Mouse (Mus musculus): ENCODE measurements at regions not wholly inside any gene's neighbourhood (a gene's known extent, or its start where the extent isn't known, plus 50 kb on each side); places are given as distances from the start of the nearest gene placed in this dataset.

GRCm38 (mm10) chr10:111409497-111409896, 63.5 kb upstream of the Nap1l1 start:
- Histone ChIP-seq H3K27ac (replicated peaks; ENCODE audit: low read depth, low read length) (no peak overlapping the region), H3K4me3 (ENCODE audit: low read depth, low read length) (no peak overlapping the region), H3K36me3 (ENCODE audit: control insufficient read depth, insufficient read depth, low read length) (no peaks in the 10 kb centered on the region), H3K9ac (ENCODE audit: low read depth, low read length) (no peak overlapping the region), H3K9me3 (ENCODE audit: control insufficient read depth, low read length) (0 out of 2 replicates have a peak, but pooled peaks cover 3% of the 10 kb centered on the region), H3K4me1 (ENCODE audit: control insufficient read depth, insufficient read depth, low read length) (no peaks in the 10 kb centered on the region), H3K27me3 (replicated peaks; ENCODE audit: control insufficient read depth, insufficient read depth, low read length) (no peaks in the 10 kb centered on the region), H3K4me2 (ENCODE audit: low read depth, low read length) (no peak overlapping the region)
- no peak for DNase-seq (ENCODE audit: low spot score)
- ATAC-seq (ENCODE audit: low read depth) = no peak
- WGBS = 72% methylated on average over 5 of the region's 5 CpGs

- ATAC-seq (ENCODE audit: low read depth) (no peak), DNase-seq (ENCODE audit: low spot score) (no peak)
- Histone ChIP-seq H3K9ac (ENCODE audit: low read depth, low read length) (no peak overlapping the region), H3K4me2 (ENCODE audit: low read depth, low read length) (no peak overlapping the region), H3K27ac (replicated peaks; ENCODE audit: low read depth, low read length) (no peak overlapping the region), H3K36me3 (ENCODE audit: control insufficient read depth, insufficient read depth, low read length) (no peaks in the 10 kb centered on the region), H3K4me3 (ENCODE audit: low read depth, low read length) (no peak overlapping the region), H3K27me3 (replicated peaks; ENCODE audit: control insufficient read depth, insufficient read depth, low read length) (no peaks in the 10 kb centered on the region), H3K9me3 (ENCODE audit: control insufficient read depth, low read length) (no peaks in the 10 kb centered on the region), H3K4me1 (ENCODE audit: control insufficient read depth, insufficient read depth, low read length) (no peaks in the 10 kb centered on the region)
- 64% methylated on average over 3 of the region's 3 CpGs for WGBS
Measured at GRCm38 (mm10) chr10:111410121-111410520, 62.9 kb upstream of the Nap1l1 start.

- Histone ChIP-seq H3K27me3 (replicated peaks; ENCODE audit: control insufficient read depth, insufficient read depth, low read length) (no peaks in the 10 kb centered on the region), H3K9ac (ENCODE audit: low read depth, low read length) (no peak overlapping the region), H3K36me3 (ENCODE audit: control insufficient read depth, insufficient read depth, low read length) (no peaks in the 10 kb centered on the region), H3K27ac (replicated peaks; ENCODE audit: low read depth, low read length) (no peak overlapping the region), H3K4me3 (ENCODE audit: low read depth, low read length) (no peak overlapping the region), H3K4me1 (ENCODE audit: control insufficient read depth, insufficient read depth, low read length) (no peaks in the 10 kb centered on the region), H3K9me3 (ENCODE audit: control insufficient read depth, low read length) (no peaks in the 10 kb centered on the region), H3K4me2 (ENCODE audit: low read depth, low read length) (no peak overlapping the region)
- DNase-seq (ENCODE audit: low spot score) (no peak), ATAC-seq (ENCODE audit: low read depth) (no peak)
- 88% methylated on average over 9 of the region's 9 CpGs for WGBS
Measured at GRCm38 (mm10) chr10:111411533-111411932, 61.5 kb upstream of the Nap1l1 start.

GRCm38 (mm10) chr10:111416611-111417130, 56.4 kb upstream of the Nap1l1 start:
- ATAC-seq (ENCODE audit: low read depth) = no peak
- no peak overlapping the region for H3K4me2 ChIP-seq (ENCODE audit: low read depth, low read length)
- H3K9me3 ChIP-seq (ENCODE audit: control insufficient read depth, low read length) = no peaks in the 10 kb centered on the region
- no peak overlapping the region for H3K4me3 ChIP-seq (ENCODE audit: low read depth, low read length)
- H3K9ac ChIP-seq (ENCODE audit: low read depth, low read length) = no peak overlapping the region
- no peaks in the 10 kb centered on the region for H3K36me3 ChIP-seq (ENCODE audit: control insufficient read depth, insufficient read depth, low read length)
- no peak overlapping the region for H3K27ac ChIP-seq (replicated peaks; ENCODE audit: low read depth, low read length)
- H3K4me1 ChIP-seq (ENCODE audit: control insufficient read depth, insufficient read depth, low read length) = 0 out of 2 replicates have a peak, but pooled peaks cover 3% of the 10 kb centered on the region
- DNase-seq (ENCODE audit: low spot score) = no peak
- 84% methylated on average over 6 of the region's 6 CpGs for WGBS
- no peaks in the 10 kb centered on the region for H3K27me3 ChIP-seq (replicated peaks; ENCODE audit: control insufficient read depth, insufficient read depth, low read length)

- Histone ChIP-seq H3K36me3 (ENCODE audit: control insufficient read depth, insufficient read depth, low read length) (no peaks in the 10 kb centered on the region), H3K4me2 (ENCODE audit: low read depth, low read length) (peak overlapping the region; percentile 58), H3K4me1 (ENCODE audit: control insufficient read depth, insufficient read depth, low read length) (peaks cover 3% of the 10 kb centered on the region; the same call in 1 of the 2 replicates), H3K4me3 (ENCODE audit: low read depth, low read length) (peak overlapping the region; percentile 35), H3K27me3 (replicated peaks; ENCODE audit: control insufficient read depth, insufficient read depth, low read length) (no peaks in the 10 kb centered on the region), H3K27ac (replicated peaks; ENCODE audit: low read depth, low read length) (no peak overlapping the region), H3K9ac (ENCODE audit: low read depth, low read length) (peak overlapping the region; percentile 46), H3K9me3 (ENCODE audit: control insufficient read depth, low read length) (no peaks in the 10 kb centered on the region)
- DNase-seq (ENCODE audit: low spot score) = peak; percentile 19
- 23% methylated on average over 23 of the region's 23 CpGs for WGBS
- no peak for ATAC-seq (ENCODE audit: low read depth)
Measured at GRCm38 (mm10) chr10:111419375-111420194, 53.4 kb upstream of the Nap1l1 start.

GRCm38 (mm10) chr10:111420195-111420838, 52.7 kb upstream of the Nap1l1 start:
- DNase-seq (ENCODE audit: low spot score) = peak; percentile 43
- H3K4me3 ChIP-seq (ENCODE audit: low read depth, low read length) = peak overlapping the region; percentile 35
- 12% methylated on average over 7 of the region's 7 CpGs for WGBS
- H3K27ac ChIP-seq (replicated peaks; ENCODE audit: low read depth, low read length) = no peak overlapping the region
- ATAC-seq (ENCODE audit: low read depth) = 0 out of 2 replicates have a peak, but pooled peaks have one; percentile 17
- no peaks in the 10 kb centered on the region for H3K9me3 ChIP-seq (ENCODE audit: control insufficient read depth, low read length)
- H3K36me3 ChIP-seq (ENCODE audit: control insufficient read depth, insufficient read depth, low read length) = no peaks in the 10 kb centered on the region
- peaks cover 3% of the 10 kb centered on the region; the same call in 1 of the 2 replicates for H3K4me1 ChIP-seq (ENCODE audit: control insufficient read depth, insufficient read depth, low read length)
- no peaks in the 10 kb centered on the region for H3K27me3 ChIP-seq (replicated peaks; ENCODE audit: control insufficient read depth, insufficient read depth, low read length)
- peak overlapping the region; percentile 58 for H3K4me2 ChIP-seq (ENCODE audit: low read depth, low read length)
- H3K9ac ChIP-seq (ENCODE audit: low read depth, low read length) = peak overlapping the region; percentile 46; the same call in 1 of the 2 replicates

- Histone ChIP-seq H3K4me3 (ENCODE audit: low read depth, low read length) (no peak overlapping the region), H3K9ac (ENCODE audit: low read depth, low read length) (no peak overlapping the region), H3K4me2 (ENCODE audit: low read depth, low read length) (peak overlapping the region; percentile 48), H3K9me3 (ENCODE audit: control insufficient read depth, low read length) (no peaks in the 10 kb centered on the region), H3K27me3 (replicated peaks; ENCODE audit: control insufficient read depth, insufficient read depth, low read length) (no peaks in the 10 kb centered on the region), H3K36me3 (ENCODE audit: control insufficient read depth, insufficient read depth, low read length) (no peaks in the 10 kb centered on the region), H3K27ac (replicated peaks; ENCODE audit: low read depth, low read length) (no peak overlapping the region), H3K4me1 (ENCODE audit: control insufficient read depth, insufficient read depth, low read length) (peaks cover 3% of the 10 kb centered on the region; the same call in 1 of the 2 replicates)
- 19% methylated on average over 6 of the region's 6 CpGs for WGBS
- DNase-seq (ENCODE audit: low spot score) = peak; percentile 12
- no peak for ATAC-seq (ENCODE audit: low read depth)
Measured at GRCm38 (mm10) chr10:111422057-111422456, 51.0 kb upstream of the Nap1l1 start.

GRCm38 (mm10) chr10:111422649-111423048, 50.4 kb upstream of the Nap1l1 start:
- no peaks in the 10 kb centered on the region for H3K36me3 ChIP-seq (ENCODE audit: control insufficient read depth, insufficient read depth, low read length)
- H3K27me3 ChIP-seq (replicated peaks; ENCODE audit: control insufficient read depth, insufficient read depth, low read length) = no peaks in the 10 kb centered on the region
- H3K9me3 ChIP-seq (ENCODE audit: control insufficient read depth, low read length) = no peaks in the 10 kb centered on the region
- peak overlapping the region; percentile 32; the same call in 1 of the 2 replicates for H3K9ac ChIP-seq (ENCODE audit: low read depth, low read length)
- ATAC-seq (ENCODE audit: low read depth) (0 out of 2 replicates have a peak, but pooled peaks have one; percentile 48), DNase-seq (ENCODE audit: low spot score) (peak; percentile 53)
- H3K4me2 ChIP-seq (ENCODE audit: low read depth, low read length) = peak overlapping the region; percentile 48
- H3K4me3 ChIP-seq (ENCODE audit: low read depth, low read length) = peak overlapping the region; percentile 21
- H3K4me1 ChIP-seq (ENCODE audit: control insufficient read depth, insufficient read depth, low read length) = peaks cover 3% of the 10 kb centered on the region; the same call in 1 of the 2 replicates
- 39% methylated on average over 11 of the region's 11 CpGs for WGBS
- no peak overlapping the region for H3K27ac ChIP-seq (replicated peaks; ENCODE audit: low read depth, low read length)

All from embryonic facial prominence, embryonic 14.5 days (tissue).